Mouse (Mus musculus) liver, embryonic 15.5 days (tissue): ENCODE measurements around the gene 4921517D22Rik. TPM values are rescaled to one million over a fixed set of nuclear protein-coding genes. Genes with fewer than 3 reads are reported as not detected.
"Not testable (repeated sequence)": the region's sequence is repeated elsewhere in the genome, so short reads cannot be mapped to it uniquely, and the experiment has no call there.

Source experiments
- ATAC-seq: fragments of 200-750 bp; cut with Nextera tagmentation; 2 replicates; pipeline ENCODE4 v1.8.0; 2017; ENCODE audit warnings: moderate number of reproducible peaks, mild to moderate bottlenecking, moderate library complexity; ENCODE audit not compliant: insufficient read depth
- H3K27ac ChIP-seq: fragments of 300-500 bp; sonication (generic); replicated peaks from 2 replicates; pipeline ENCODE4 v1.5.1; 2015; ENCODE audit warnings: mild to moderate bottlenecking, inconsistent platforms
- H3K27me3 ChIP-seq: fragments of 300-500 bp; sonication (generic); 2 replicates; pipeline ENCODE4 v1.6.1; 2015; ENCODE audit warnings: mild to moderate bottlenecking, inconsistent platforms
- H3K36me3 ChIP-seq: fragments of 300-500 bp; sonication (generic); replicated peaks from 2 replicates; pipeline ENCODE4 v1.6.1; 2015; ENCODE audit warnings: moderate library complexity, mild to moderate bottlenecking, inconsistent platforms
- H3K4me1 ChIP-seq: fragments of 300-500 bp; sonication (generic); replicated peaks from 2 replicates; pipeline ENCODE4 v1.6.1; 2015; ENCODE audit warnings: inconsistent platforms
- H3K4me2 ChIP-seq: fragments of 300-500 bp; sonication (generic); 2 replicates; pipeline ENCODE4 v1.6.1; 2015; ENCODE audit warnings: moderate library complexity, mild to moderate bottlenecking, inconsistent platforms
- H3K4me3 ChIP-seq: fragments of 300-500 bp; sonication (generic); replicated peaks from 2 replicates; pipeline ENCODE4 v1.5.1; 2015; ENCODE audit warnings: mild to moderate bottlenecking, inconsistent platforms
- H3K9ac ChIP-seq: fragments of 300-500 bp; sonication (generic); 2 replicates; pipeline ENCODE4 v1.6.1; 2015; ENCODE audit warnings: moderate library complexity, mild to moderate bottlenecking, inconsistent platforms
- H3K9me3 ChIP-seq: fragments of 300-500 bp; sonication (generic); replicated peaks from 2 replicates; pipeline ENCODE4 v1.6.1; 2016; ENCODE audit warnings: inconsistent platforms
- WGBS: fragments of 180-500 bp; shearing (Covaris S2); methylation state at CpG from one replicate; pipeline ENCODE4 v1.1.7; 2015; ENCODE audit warnings: mixed read lengths; ENCODE audit not compliant: insufficient replicate concordance; 5-methylcytosine and 5-hydroxymethylcytosine counted together
- polyA plus RNA-seq: library from polyadenylated mRNA; unstranded; fragments of >200 nt; fragmentation: Nextera tagmentation; extraction: Ambion mirVana; gene quantifications from 2 replicates; pipeline ENCODE4 v1.2.1, GENCODE M21; 2015

Gene 4921517D22Rik
- polyA plus RNA-seq, 1 experiment from 2014 or later: not detected

- not testable (repeated sequence) for H3K36me3 ChIP-seq, H3K9me3 ChIP-seq, H3K9ac ChIP-seq, H3K4me2 ChIP-seq, H3K4me3 ChIP-seq, H3K27ac ChIP-seq
- ATAC-seq: peak; percentile 43; the same call in 1 of the 2 replicates
- Histone ChIP-seq H3K4me1 (peaks cover 39% of the 10 kb centered on the region), H3K27me3 (peaks cover 29% of the 10 kb centered on the region)
- WGBS: 41% methylated on average over 1 of the region's 1 CpGs
These were observed 28.2 kb upstream of the 4921517D22Rik start for GRCm38 (mm10) chr13:59722089-59722488.

- Histone ChIP-seq H3K36me3 (no peaks in the 10 kb centered on the region), H3K9me3 (no peaks in the 10 kb centered on the region), H3K27me3 (peaks cover 10% of the 10 kb centered on the region), H3K4me2 (no peak overlapping the region), H3K27ac (no peak overlapping the region), H3K4me3 (no peak overlapping the region), H3K9ac (0 out of 2 replicates have a peak overlapping the region, but pooled peaks have one; percentile 15), H3K4me1 (peaks cover 28% of the 10 kb centered on the region)
- peak; percentile 73 for ATAC-seq
- 50% methylated on average over 1 of the region's 1 CpGs for WGBS
These were observed 25.6 kb upstream of the 4921517D22Rik start for GRCm38 (mm10) chr13:59719475-59719874.

GRCm38 (mm10) chr13:59718857-59719440, 25.0 kb upstream of the 4921517D22Rik start:
- H3K4me1 ChIP-seq: peaks cover 28% of the 10 kb centered on the region
- not testable (repeated sequence) for H3K27ac ChIP-seq, ATAC-seq

GRCm38 (mm10) chr13:59713710-59714109, 19.8 kb upstream of the 4921517D22Rik start:
- Histone ChIP-seq H3K9me3 (no peaks in the 10 kb centered on the region), H3K4me2 (no peak overlapping the region), H3K9ac (no peak overlapping the region), H3K4me3 (no peak overlapping the region), H3K27me3 (peaks cover 37% of the 10 kb centered on the region), H3K27ac (no peak overlapping the region), H3K4me1 (peaks cover 5% of the 10 kb centered on the region; the same call in 1 of the 2 replicates), H3K36me3 (no peaks in the 10 kb centered on the region)
- ATAC-seq: no peak
- 32% methylated on average over 3 of the region's 3 CpGs for WGBS

More at GRCm38 (mm10) chr13:59718857-59719440, 25.0 kb upstream of the 4921517D22Rik start:
- WGBS: 14% methylated on average over 6 of the region's 6 CpGs
- not testable (repeated sequence) for H3K4me3 ChIP-seq, H3K9me3 ChIP-seq, H3K36me3 ChIP-seq
- peak overlapping the region; percentile 13; the same call in 1 of the 2 replicates for H3K4me2 ChIP-seq
- 0 out of 2 replicates have a peak overlapping the region, but pooled peaks have one; percentile 15 for H3K9ac ChIP-seq
- H3K27me3 ChIP-seq: peaks cover 12% of the 10 kb centered on the region

- H3K27me3 ChIP-seq: peaks cover 37% of the 10 kb centered on the region
- not testable (repeated sequence) for H3K4me2 ChIP-seq, H3K4me3 ChIP-seq, H3K36me3 ChIP-seq, H3K4me1 ChIP-seq, H3K9me3 ChIP-seq, H3K9ac ChIP-seq, H3K27ac ChIP-seq, ATAC-seq
- 45% methylated on average over 3 of the region's 3 CpGs for WGBS
These were observed 18.1 kb upstream of the 4921517D22Rik start, which contains the start of gene Spata31d1b for GRCm38 (mm10) chr13:59711984-59712383. Gene Spata31d1b, plus strand, starts transcription at chr13:59712284.

GRCm38 (mm10) chr13:59710230-59710629, 16.3 kb upstream of the 4921517D22Rik start, which contains the start of gene Spata31d1a:
Gene Spata31d1a, minus strand, starts transcription at chr13:59710330.
- Histone ChIP-seq H3K4me2 (no peak within 1 kb of the TSS), H3K27ac (no peak within 1 kb of the TSS), H3K9me3 (no peaks in the 10 kb centered on the region), H3K4me3 (no peak within 1 kb of the TSS), H3K9ac (no peak within 1 kb of the TSS), H3K27me3 (peaks cover 40% of the 10 kb centered on the region), H3K36me3 (no peaks in the 10 kb centered on the region), H3K4me1 (0 out of 2 replicates have a peak, but pooled peaks cover 8% of the 10 kb centered on the region)
- WGBS: 77% methylated on average over 15 of the region's 15 CpGs
- ATAC-seq: no peak

- no peak for ATAC-seq
- H3K9ac ChIP-seq: no peak overlapping the region
- no peak overlapping the region for H3K4me3 ChIP-seq
- H3K4me2 ChIP-seq: 0 out of 2 replicates have a peak overlapping the region, but pooled peaks have one; percentile 4
- 15% methylated on average over 12 of the region's 12 CpGs for WGBS
- H3K36me3 ChIP-seq: no peaks in the 10 kb centered on the region
- H3K4me1 ChIP-seq: peaks cover 14% of the 10 kb centered on the region; the same call in 1 of the 2 replicates
- H3K27ac ChIP-seq: no peak overlapping the region
- no peaks in the 10 kb centered on the region for H3K9me3 ChIP-seq
- peaks cover 46% of the 10 kb centered on the region for H3K27me3 ChIP-seq
These were observed 10.7 kb upstream of the 4921517D22Rik start for GRCm38 (mm10) chr13:59704562-59704961.

GRCm38 (mm10) chr13:59703514-59703913, 9.6 kb upstream of the 4921517D22Rik start:
- H3K36me3 ChIP-seq: no peaks in the 10 kb centered on the region
- H3K4me1 ChIP-seq: peaks cover 12% of the 10 kb centered on the region; the same call in 1 of the 2 replicates
- H3K9me3 ChIP-seq: no peaks in the 10 kb centered on the region
- H3K27me3 ChIP-seq: peaks cover 50% of the 10 kb centered on the region
- H3K27ac ChIP-seq: no peak overlapping the region
- WGBS: 66% methylated on average over 12 of the region's 12 CpGs
- H3K4me3 ChIP-seq: no peak overlapping the region
- no peak overlapping the region for H3K4me2 ChIP-seq
- H3K9ac ChIP-seq: no peak overlapping the region
- no peak for ATAC-seq

- H3K9me3 ChIP-seq, H3K27ac ChIP-seq, H3K36me3 ChIP-seq, H3K4me3 ChIP-seq, H3K9ac ChIP-seq, H3K4me2 ChIP-seq, H3K4me1 ChIP-seq, ATAC-seq: not testable (repeated sequence)
- peaks cover 55% of the 10 kb centered on the region for H3K27me3 ChIP-seq
- WGBS: 67% methylated on average over 1 of the region's 1 CpGs
These were observed 6.2 kb upstream of the 4921517D22Rik start for GRCm38 (mm10) chr13:59700137-59700536.

- H3K27me3 ChIP-seq: peaks cover 45% of the 10 kb centered on the region
- H3K4me1 ChIP-seq: 0 out of 2 replicates have a peak, but pooled peaks cover under 1% of the 10 kb centered on the region
- H3K27ac ChIP-seq: no peak overlapping the region
- H3K36me3 ChIP-seq: no peaks in the 10 kb centered on the region
- 83% methylated on average over 8 of the region's 8 CpGs for WGBS
- no peak for ATAC-seq
- no peak overlapping the region for H3K4me2 ChIP-seq
- no peaks in the 10 kb centered on the region for H3K9me3 ChIP-seq
- H3K4me3 ChIP-seq: no peak overlapping the region
- H3K9ac ChIP-seq: no peak overlapping the region
These were observed 5.2 kb upstream of the 4921517D22Rik start for GRCm38 (mm10) chr13:59699131-59699530.

GRCm38 (mm10) chr13:59695781-59696180, 1.9 kb upstream of the 4921517D22Rik start:
- ATAC-seq: no peak
- WGBS: 67% methylated on average over 7 of the region's 7 CpGs

More at GRCm38 (mm10) chr13:59695781-59696180, 1.9 kb upstream of the 4921517D22Rik start:
- no peak overlapping the region for H3K4me3 ChIP-seq
- H3K4me2 ChIP-seq: no peak overlapping the region
- no peaks in the 10 kb centered on the region for H3K36me3 ChIP-seq
- no peak overlapping the region for H3K9ac ChIP-seq
- no peaks in the 10 kb centered on the region for H3K9me3 ChIP-seq
- no peaks in the 10 kb centered on the region for H3K4me1 ChIP-seq
- H3K27me3 ChIP-seq: peaks cover 17% of the 10 kb centered on the region
- no peak overlapping the region for H3K27ac ChIP-seq
